Mouse (Mus musculus) ES-Bruce4 (cell line): Measurements from ENCODE around the gene Il21r.

Experiments
- CTCF ChIP-seq: IDR thresholded peaks from one replicate; pipeline ENCODE4 v1.8.1; 2011; ENCODE audit warnings: low read depth, low read length
- EP300 ChIP-seq: IDR thresholded peaks from 2 replicates; pipeline ENCODE4 v1.6.1; 2011; ENCODE audit warnings: low read depth, low read length; ENCODE audit not compliant: insufficient read depth
- POLR2A ChIP-seq: IDR thresholded peaks from one replicate; pipeline ENCODE4 v1.8.1; 2011; ENCODE audit warnings: low read length; ENCODE audit not compliant: insufficient read depth

DNA sequence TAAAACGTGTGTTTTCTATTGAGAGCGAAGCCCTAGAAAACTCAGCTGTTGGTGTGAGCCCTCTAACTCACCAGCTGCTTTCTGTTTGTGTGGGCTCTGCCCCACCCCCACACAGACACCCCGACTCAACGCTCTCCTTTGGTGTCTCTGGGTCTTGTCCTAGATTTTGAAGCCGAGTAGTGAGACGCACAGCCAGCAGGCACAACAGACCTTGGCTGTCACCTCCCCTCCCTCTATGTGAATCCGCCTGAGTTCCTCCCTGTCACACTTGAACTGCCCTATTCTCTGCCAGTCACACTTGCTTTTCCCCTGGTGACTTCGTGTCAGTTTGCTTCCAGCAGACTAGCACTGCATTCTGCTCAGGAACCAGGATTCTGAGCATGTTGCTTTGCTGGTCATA is 46.4 kb upstream of the Il21r start:
- TF ChIP-seq CTCF: no peak
- TF ChIP-seq POLR2A: no peak
- no peak for TF ChIP-seq EP300
